Mouse (Mus musculus) heart, postnatal 0 days (tissue): ENCODE results near the gene Fxn. TPM values are rescaled to one million over a fixed set of nuclear protein-coding genes. Genes with fewer than 3 reads are reported as not detected.
A peak's percentile ranks its signal among the peaks of the same experiment; 100 is the strongest.

Experiments used
- ATAC-seq: fragments of 200-750 bp; cut with Nextera tagmentation; 2 replicates; pipeline ENCODE4 v1.8.0; 2017; ENCODE audit warnings: low read depth, moderate number of reproducible peaks, moderate library complexity; ENCODE audit not compliant: insufficient read depth
- DNase-seq: peaks from one replicate; pipeline ENCODE4 v3.0.0-alpha.2; 2016; ENCODE audit warnings: low spot score
- H3K27ac ChIP-seq: fragments of 300-500 bp; sonication (generic); 2 replicates; pipeline ENCODE4 v1.5.1; 2014; ENCODE audit warnings: low read depth, mild to moderate bottlenecking
- H3K27me3 ChIP-seq: fragments of 300-500 bp; sonication (generic); 2 replicates; pipeline ENCODE4 v1.6.1; 2014; ENCODE audit warnings: low read length, mixed read lengths; ENCODE audit not compliant: control insufficient read depth, insufficient read depth
- H3K36me3 ChIP-seq: fragments of 300-500 bp; sonication (generic); replicated peaks from 2 replicates; pipeline ENCODE4 v1.6.1; 2014; ENCODE audit warnings: low read length, mixed read lengths; ENCODE audit not compliant: control insufficient read depth, insufficient read depth
- H3K4me1 ChIP-seq: fragments of 300-500 bp; sonication (generic); 2 replicates; pipeline ENCODE4 v1.6.1; 2014; ENCODE audit warnings: antibody characterized with exemption; ENCODE audit not compliant: control insufficient read depth, insufficient read depth
- H3K4me2 ChIP-seq: fragments of 300-500 bp; sonication (generic); 2 replicates; pipeline ENCODE4 v1.6.1; 2014; ENCODE audit warnings: low read depth, mild to moderate bottlenecking, low read length, moderate library complexity
- H3K4me3 ChIP-seq: fragments of 300-500 bp; sonication (generic); 2 replicates; pipeline ENCODE4 v1.5.1; 2014; ENCODE audit warnings: low read depth, low read length
- H3K9ac ChIP-seq: fragments of 300-500 bp; sonication (generic); replicated peaks from 2 replicates; pipeline ENCODE4 v1.6.1; 2014; ENCODE audit warnings: low read depth, low read length, mixed read lengths
- H3K9me3 ChIP-seq: fragments of 300-500 bp; sonication (generic); replicated peaks from 2 replicates; pipeline ENCODE4 v1.6.1; 2016; ENCODE audit warnings: low read length; ENCODE audit not compliant: control insufficient read depth
- CTCF ChIP-seq: IDR thresholded peaks from 2 replicates; pipeline ENCODE4 v1.5.1; 2016; ENCODE audit warnings: antibody characterized with exemption, control low read depth, low read depth
- EP300 ChIP-seq: IDR thresholded peaks from 2 replicates; pipeline ENCODE4 v1.6.1; 2016; ENCODE audit warnings: antibody characterized with exemption, low read depth
- WGBS: fragments of 180-500 bp; shearing (Covaris S2); extraction: QIAGEN DNeasy Blood & Tissue Kit; methylation state at CpG from one replicate; pipeline ENCODE4 v1.1.7; 2014; 5-methylcytosine and 5-hydroxymethylcytosine counted together
- polyA plus RNA-seq: library from polyadenylated mRNA; unstranded; fragments of >200 nt; fragmentation: Nextera tagmentation; extraction: Ambion mirVana; gene quantifications from 2 replicates; pipeline ENCODE4 v1.2.1, GENCODE M21; 2015
- total RNA-seq: library from RNA; depleted of rRNA; stranded (reverse); fragments of >200 nt; gene quantifications from 2 replicates; pipeline ENCODE4 v1.2.3, GENCODE M21; 2014; ENCODE audit warnings: low replicate concordance; rRNA removed

Fxn gene
- total and polyA plus RNA-seq, 2 experiments from 2014 or later = 36.6 to 79.7 TPM

GRCm38 (mm10) chr19:24214939-24215338 is 65.5 kb downstream of the Fxn start:
- no peak overlapping the region for H3K4me2 ChIP-seq
- ATAC-seq (no peak), DNase-seq (no peak)
- no peak overlapping the region for H3K27ac ChIP-seq
- no peak overlapping the region for H3K4me3 ChIP-seq
- TF ChIP-seq EP300 (no peak), CTCF (peak; percentile 14; the same call in 1 of the 2 replicates)
- H3K9ac ChIP-seq = no peak overlapping the region
- 87% methylated on average over 7 of the region's 7 CpGs for WGBS
- H3K4me1 ChIP-seq = peaks cover 16% of the 10 kb centered on the region
- H3K27me3 ChIP-seq = no peaks in the 10 kb centered on the region
- H3K36me3 ChIP-seq = no peaks in the 10 kb centered on the region
- no peaks in the 10 kb centered on the region for H3K9me3 ChIP-seq

DNA sequence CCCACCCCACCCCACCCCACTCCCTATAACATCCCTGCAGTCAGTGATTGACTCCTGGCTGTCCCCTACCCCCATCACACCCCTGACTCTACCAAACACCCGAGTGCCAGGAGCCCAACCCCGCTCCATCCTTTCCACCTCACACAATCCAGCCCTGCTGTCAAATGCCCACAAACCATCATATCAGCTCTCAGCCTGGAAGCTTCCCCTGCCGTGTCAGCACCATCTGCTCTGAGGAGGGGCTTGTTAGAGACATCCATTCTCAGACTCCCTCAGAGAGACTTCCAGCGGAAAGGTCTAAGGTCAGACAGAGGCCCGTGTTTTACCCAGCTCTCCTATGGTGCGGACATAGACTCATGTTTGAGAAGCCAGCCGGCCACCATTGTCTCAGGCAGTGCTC is 67.1 kb downstream of the Fxn start:
- WGBS = 33% methylated on average over 7 of the region's 7 CpGs
- Histone ChIP-seq H3K27me3 (no peaks in the 10 kb centered on the region), H3K9ac (no peak overlapping the region), H3K4me1 (peaks cover 16% of the 10 kb centered on the region), H3K4me3 (no peak overlapping the region), H3K4me2 (no peak overlapping the region), H3K36me3 (no peaks in the 10 kb centered on the region), H3K27ac (peak overlapping the region; percentile 64), H3K9me3 (no peaks in the 10 kb centered on the region)
- ATAC-seq (peak; percentile 11; the same call in 1 of the 2 replicates), DNase-seq (peak; percentile 21)
- no peak for TF ChIP-seq CTCF

GRCm38 (mm10) chr19:24212552-24213249 is 67.7 kb downstream of the Fxn start:
- no peak overlapping the region for H3K4me3 ChIP-seq
- H3K27me3 ChIP-seq = no peaks in the 10 kb centered on the region
- no peaks in the 10 kb centered on the region for H3K36me3 ChIP-seq
- H3K4me2 ChIP-seq = no peak overlapping the region
- H3K9ac ChIP-seq = no peak overlapping the region
- H3K27ac ChIP-seq = peak overlapping the region; percentile 64
- DNase-seq (peak; percentile 70), ATAC-seq (peak; percentile 88)
- peak; percentile 67; the same call in 1 of the 2 replicates for TF ChIP-seq EP300
- no peak for TF ChIP-seq CTCF
- peaks cover 16% of the 10 kb centered on the region for H3K4me1 ChIP-seq
- H3K9me3 ChIP-seq = no peaks in the 10 kb centered on the region
- 35% methylated on average over 12 of the region's 12 CpGs for WGBS

Other genes starting within 250 kb of the Fxn start
- gene Fam189a2, start 249.6 kb downstream of the Fxn start, total RNA-seq = 98.9 and 100 TPM in 2 replicates
- gene Fam189a2, start 249.6 kb downstream of the Fxn start, polyA plus RNA-seq = 7.7 and 8.3 TPM in 2 replicates
- gene Tjp2, start 55.6 kb downstream of the Fxn start, total RNA-seq = 15.7 and 25.2 TPM in 2 replicates
- gene Tjp2, start 55.6 kb downstream of the Fxn start, polyA plus RNA-seq = 12.5 and 13.0 TPM in 2 replicates
- 3.9 and 11.4 TPM in 2 replicates for gene Fam122a, start 196.8 kb upstream of the Fxn start, total RNA-seq
- 48.9 and 55.1 TPM in 2 replicates for gene Fam122a, start 196.8 kb upstream of the Fxn start, polyA plus RNA-seq